Mouse (Mus musculus): ENCODE data around the gene Prkaca. TPM values are rescaled to one million over a fixed set of nuclear protein-coding genes. Genes with fewer than 3 reads are reported as not detected.
"Not testable (repeated sequence)": the region's sequence is repeated elsewhere in the genome, so short reads cannot be mapped to it uniquely, and the experiment has no call there.

Gene Prkaca
- total RNA-seq, 2 experiments from 2014 or later, result 279 to 302 TPM

DNA sequence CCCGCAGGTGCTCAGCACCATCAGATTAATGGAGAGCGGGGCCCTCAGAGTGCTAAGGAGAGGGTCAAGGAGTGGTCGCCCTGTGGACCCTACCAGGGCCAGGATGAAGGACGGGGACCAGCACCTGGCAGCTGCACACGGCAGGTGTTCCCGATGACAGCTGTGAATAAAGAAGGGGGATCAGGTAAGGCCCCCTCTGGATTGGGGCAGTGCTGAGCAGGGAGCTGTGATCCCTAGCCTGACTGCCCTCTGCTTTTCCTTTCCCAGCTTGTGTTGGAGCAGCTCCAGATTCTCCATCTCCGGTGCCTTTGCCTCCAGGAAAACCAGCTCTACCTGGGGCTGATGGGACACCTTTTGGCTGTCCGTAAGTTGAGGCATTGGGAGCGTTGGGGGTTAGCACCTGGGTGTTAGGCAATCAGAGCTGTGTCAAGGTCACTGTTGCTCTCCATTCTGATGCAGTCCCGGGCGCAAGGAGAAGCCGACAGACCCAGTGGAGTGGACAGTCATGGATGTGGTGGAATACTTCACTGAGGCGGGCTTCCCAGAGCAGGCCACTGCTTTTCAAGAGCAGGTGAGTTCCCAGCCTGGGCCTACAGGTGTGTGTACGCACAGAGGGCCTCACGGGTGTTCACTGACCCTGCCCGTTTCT lies 26.4 kb downstream of the Prkaca start:
- DNase-seq (ENCODE audit: low spot score in 2 of 2), result no peak

DNA sequence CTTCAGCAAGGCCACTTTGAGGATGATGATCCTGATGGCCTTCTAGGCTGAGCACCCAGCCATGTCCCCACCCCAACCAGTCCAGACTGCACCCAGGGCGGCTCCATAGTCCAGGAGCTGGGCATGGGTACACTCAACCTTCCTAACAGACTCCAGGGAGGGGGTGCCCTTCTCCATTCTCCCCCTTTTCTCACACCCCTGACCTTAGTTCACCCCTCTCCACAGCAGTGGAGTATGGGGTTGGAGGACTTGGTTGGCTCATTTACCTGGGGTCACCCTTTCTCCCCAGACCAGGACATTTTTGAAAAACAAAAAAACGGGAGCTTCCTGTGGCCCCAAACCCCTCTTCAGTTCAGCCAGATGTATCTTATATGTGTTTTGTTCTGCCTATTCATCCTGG lies 27.0 kb downstream of the Prkaca start:
- no peak for DNase-seq (ENCODE audit: low spot score in 2 of 2)

DNA sequence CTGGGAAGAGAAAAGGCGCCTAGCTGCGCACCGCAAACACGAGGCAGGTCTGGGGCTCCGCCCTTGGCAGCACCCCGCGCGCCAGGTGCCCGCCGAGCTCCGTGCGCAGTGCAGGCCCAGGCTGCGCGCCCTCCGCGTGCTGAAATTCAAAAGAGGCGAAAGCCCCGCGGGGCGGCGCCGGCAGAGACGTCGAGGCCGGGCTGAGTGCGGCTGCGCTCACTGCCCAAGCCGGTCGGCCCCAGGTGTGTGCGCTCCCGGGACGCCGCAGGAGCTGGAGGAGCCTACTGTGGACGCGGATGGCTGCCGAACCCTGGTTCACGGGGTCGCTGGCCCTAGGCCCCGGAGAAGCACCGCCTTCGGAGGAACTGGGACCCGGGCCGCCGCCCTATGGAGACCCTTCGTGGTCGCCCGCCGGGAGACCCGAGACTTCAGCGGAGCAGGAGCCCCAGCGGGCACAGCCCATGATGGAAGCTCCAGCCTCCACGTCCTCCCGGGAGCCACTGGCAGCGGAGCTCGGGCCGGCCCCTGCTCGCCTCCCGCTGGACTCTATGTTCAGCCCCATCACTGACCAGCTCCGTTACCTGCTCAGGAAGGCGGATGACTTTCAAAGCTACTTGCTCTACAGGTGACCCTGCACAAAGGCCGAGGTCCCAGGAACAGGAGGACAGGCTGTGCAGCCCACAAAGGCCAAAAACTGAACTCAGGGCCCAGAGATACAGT lies 28.6 kb downstream of the Prkaca start, which contains the start of gene 1700067K01Rik:
1700067K01Rik (plus strand) TSS at position 222 of the 720 bp plus-strand sequence.
- no peak for DNase-seq (ENCODE audit: low spot score in 2 of 2)

DNA sequence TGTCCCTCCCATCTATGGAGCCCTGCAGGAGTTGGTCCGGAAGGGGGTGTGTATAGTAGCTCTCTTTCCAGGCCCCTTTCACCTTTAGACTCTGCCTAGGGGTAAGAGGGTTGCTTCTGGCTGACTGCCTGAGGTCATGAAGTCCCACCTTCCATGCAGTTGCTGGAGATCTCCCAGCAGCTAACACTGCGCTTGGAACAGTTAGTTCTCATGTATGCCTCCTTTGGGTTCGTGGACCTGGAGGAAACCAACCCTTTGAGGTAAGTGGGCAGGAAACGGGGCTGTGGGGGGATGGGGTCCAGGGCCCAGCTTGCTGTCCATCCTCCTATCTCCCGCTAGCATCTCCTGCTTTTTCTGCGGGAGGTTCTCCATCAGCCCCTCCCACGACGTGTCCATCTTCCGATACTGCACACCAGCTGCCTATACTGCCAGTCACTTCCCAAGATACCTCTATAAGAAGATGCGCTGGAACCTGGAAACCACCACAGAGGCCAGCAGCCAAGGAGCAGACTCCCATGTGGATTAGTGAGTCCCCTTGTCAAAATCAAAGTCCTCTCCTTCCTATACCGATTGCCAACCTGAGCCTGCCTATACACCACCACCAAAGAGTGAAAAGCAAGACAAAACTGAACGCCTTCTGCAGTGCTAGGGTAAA lies 30.3 kb downstream of the Prkaca start:
- no peak for DNase-seq (ENCODE audit: low spot score in 2 of 2)

DNA sequence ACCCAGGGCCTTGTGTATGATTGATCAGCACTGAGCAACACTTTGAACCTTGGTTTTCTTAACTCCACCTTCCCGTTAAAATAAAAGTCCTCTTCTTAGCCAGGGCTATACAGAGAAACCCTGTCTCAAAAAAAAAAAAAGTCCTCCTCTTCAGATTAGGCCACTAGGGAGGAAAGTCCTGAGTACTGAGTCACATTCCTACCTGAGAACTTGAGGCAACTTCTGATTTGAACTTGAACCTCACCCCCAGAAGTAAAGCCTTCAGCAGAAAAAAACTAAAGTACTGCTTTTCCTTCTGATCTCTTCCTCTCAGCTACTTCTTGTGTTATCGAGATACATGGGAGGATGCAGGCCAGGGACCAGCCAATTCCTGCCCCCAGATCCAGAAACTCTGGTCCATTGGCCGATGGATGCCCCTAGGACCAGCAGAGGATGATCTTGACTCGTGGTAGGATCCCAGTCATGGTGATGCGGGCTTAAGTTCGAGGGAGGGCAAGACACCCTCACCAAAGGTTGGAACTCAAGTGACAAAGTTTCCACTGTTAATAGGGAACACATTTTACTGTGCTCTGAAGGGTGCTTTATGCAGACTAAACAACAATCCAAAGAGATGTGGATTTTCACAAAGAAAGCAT lies 30.9 kb downstream of the Prkaca start:
- DNase-seq (ENCODE audit: low spot score in 2 of 2), result no peak

DNA sequence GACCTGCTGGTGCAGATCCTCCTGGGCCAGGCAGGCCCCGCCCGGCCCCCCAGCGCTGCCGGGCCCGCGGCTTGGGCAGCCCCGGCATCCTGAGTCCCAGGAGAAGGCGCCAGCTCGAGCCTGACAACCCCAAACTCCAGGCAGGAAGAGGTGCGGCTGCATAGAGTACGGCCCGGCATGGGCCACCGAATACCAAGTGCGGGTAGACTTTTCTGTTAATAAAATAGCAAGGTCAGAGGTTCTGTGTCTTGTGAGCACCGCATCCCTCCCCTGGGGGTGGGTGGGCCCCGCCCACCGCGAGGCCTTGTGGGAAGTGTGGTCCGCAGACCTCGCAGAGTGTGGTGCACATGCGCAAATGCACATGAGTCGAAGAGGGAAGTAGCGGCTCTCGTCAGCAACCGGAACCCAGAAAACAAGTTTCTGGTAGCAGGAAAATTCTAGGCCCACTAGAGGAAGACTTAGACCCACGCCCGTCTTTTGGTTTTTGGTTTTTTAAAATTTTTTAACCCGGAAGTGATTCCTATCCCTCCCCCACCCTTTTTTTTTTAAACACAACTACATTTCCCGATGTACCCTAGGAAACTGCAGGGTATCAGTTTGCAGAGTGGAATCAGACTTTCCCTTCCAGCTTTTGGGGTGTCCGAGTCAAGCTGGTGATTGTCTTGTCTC lies 31.9 kb downstream of the Prkaca start:
- DNase-seq (ENCODE audit: low spot score in 2 of 2), result peak; percentile 89 to 94

DNA sequence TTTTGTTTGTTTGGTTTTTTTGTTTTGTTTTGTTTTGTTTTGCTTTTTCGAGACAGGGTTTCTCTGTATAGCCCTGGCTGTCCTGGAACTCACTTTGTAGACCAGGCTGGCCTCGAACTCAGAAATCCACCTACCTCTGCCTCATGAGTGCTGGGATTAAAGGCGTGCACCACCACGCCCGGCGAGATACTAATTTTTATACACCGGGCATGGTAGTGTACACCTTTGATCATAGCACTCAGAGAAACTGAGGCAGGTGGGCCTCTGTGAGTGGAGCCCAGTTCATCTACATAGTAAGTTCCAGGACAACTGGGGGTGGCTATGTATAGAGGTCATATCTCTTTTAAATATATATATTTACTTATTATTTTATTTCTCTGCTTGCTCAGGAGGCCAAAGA lies 32.7 kb downstream of the Prkaca start:
- not testable (repeated sequence) for DNase-seq (ENCODE audit: low spot score in 2 of 2)

DNA sequence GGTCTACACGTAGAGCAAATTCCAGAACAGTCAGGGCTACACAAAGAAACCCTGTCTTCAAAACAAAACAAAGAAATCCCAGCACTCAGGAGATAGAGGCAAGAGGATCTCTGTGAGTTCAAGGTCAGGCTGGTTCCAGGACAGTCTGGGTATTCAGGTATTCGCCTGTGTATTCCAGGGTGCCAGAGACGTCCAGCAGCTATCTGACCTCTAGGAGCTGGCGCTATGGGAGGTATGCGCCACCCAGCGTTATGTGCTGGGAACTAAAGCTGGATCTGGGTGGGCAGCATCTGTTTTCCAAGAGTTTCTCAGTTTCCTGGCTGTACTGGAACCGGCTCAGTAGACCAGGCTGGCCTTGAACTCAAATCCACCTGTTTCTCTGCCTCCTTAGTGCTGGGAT lies 35.6 kb downstream of the Prkaca start:
- no peak for DNase-seq (ENCODE audit: low spot score in 2 of 2)

DNA sequence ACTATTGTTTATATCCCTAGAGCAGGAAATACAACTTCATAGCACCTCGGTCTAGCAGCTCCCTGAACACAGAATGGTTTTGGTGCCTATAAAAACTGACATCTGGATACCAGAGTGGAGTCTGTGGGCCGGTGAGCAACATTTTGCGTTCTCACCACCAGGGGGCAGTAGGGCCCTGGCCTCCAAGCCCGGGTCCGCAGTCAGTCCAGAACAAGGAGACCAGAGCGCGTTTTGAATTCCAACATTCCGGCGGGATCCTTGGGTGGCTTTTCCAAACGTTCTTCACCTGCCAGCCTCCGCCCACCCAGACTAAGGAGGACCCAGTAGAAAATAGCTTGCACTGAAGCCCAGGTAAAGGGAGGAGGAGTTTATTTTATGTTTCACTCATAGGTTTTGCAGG lies 37.1 kb downstream of the Prkaca start:
- peak; percentile 87 to 89 for DNase-seq (ENCODE audit: low spot score in 2 of 2)

DNA sequence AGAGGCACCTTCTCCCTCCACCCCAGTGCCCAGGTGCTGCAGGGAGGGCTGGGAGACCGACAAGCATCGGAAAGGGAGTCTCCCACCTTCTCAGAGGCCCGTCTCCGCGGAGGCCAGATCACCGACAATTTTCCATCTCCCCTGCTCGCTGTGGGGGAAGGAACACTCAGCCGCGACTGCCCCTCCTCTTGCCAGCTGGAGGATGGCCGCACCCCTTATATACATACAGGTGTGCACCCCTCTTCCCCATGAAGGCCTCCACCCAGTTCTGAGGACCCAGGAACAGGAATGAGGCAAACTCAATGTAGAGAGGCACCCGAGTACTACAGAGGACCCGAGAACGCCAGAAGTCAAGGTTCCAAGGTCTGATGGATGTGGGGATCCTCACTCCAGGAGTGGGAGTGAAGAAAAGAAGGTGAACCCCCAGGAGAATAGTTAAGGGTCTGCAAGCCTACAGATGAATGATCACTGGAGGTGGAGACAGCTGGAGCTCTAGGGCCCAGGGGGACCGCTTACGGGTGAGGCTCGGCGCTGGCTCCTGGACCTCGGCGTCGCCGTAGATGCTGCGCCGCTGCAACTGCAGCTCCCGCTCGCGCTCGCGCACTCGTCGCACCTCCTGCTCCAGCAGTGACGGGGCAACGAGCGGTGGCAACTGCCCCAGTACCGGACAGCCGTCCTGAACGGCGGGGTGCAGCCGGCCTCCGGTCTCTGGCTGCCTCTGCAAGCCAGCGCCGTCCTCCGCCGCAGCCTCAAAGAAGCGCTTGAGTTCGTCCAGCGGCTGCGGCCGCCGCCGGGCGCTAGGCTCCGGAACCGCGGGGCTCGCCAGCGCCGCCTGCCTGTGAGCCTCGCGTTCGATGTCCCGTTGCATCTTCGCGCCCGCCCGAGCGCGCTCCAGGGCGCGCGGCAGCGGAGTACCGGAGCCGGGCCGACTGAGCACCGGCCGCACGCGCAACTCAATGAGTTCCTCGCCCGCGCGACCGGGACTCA lies 38.1 kb downstream of the Prkaca start:
- DNase-seq (ENCODE audit: low spot score in 2 of 2), result peak; percentile 79 to 84

DNA sequence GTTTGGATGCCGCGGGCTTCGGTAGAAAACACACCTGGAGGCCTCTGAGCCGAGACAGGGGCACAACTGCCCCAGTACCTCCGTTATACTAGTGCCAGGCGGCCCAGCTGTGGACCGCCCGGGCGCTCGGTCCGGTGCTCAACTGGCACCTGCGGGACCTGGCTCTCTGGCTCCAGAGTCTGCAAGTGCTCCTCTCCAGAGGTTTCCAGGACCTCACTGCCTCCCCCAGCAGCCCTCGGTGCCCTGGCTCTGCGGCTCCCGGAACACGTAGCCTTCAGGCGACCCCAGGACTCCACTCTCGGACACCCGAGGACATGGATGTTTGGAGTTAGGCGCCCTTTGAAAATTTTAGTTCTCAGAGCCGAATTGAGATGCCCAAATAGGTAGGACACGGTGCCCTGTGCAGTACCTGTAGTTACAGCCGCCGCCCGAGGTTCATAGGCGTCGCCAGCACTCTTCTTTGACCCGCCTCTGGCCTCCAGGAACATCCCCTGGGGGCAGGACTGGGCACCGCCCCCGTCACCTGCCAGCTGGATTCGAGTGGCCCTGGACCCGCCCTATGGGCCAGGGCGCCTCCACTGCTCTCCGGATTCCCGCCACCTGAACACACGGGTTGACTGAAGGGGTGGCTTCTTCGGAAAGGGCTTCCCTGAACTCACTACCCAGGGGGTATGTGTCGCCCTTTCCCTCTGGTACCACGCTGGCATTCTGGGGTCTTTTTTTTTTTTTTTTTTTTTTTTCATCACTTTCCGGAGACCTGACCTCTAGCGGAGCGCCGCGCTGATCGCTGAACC lies 39.1 kb downstream of the Prkaca start, which contains the start of gene 2210011C24Rik:
2210011C24Rik (minus strand) TSS at position 467 of the 794 bp plus-strand sequence.
- DNase-seq (ENCODE audit: low spot score in 2 of 2), result no peak

DNA sequence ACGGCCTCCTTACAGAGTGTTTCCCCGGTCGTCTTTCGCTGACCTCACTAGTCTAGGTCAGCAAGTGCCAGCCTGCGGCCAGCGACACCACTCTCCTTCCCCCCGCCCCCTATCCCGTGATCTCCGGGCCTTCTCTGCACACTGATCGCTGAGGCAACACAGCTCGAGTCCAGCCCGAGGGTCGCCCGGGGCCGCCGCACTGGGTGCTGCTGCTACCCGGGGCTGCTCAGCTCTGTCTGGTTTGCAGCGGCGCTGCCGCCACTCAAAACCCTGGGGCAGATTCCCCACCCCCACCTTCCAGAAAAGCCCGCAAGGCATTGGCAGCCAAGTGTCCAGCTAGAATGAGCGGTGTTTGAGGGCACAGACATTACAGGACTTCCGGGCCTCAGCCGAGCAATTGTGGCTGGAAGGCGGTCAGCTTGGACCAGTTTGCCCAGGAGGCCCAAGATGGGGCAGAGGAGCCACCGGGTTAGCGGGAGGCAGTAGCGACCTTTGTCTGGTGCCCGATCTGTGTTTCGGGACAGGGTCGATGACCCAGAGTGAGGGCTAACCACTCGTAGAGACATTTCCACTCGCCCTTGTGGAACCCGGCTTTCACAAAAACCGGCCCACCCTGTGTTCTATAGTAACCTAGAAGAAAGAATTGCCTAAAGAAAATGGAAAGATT lies 39.8 kb downstream of the Prkaca start:
- DNase-seq (ENCODE audit: low spot score in 2 of 2), result no peak

DNA sequence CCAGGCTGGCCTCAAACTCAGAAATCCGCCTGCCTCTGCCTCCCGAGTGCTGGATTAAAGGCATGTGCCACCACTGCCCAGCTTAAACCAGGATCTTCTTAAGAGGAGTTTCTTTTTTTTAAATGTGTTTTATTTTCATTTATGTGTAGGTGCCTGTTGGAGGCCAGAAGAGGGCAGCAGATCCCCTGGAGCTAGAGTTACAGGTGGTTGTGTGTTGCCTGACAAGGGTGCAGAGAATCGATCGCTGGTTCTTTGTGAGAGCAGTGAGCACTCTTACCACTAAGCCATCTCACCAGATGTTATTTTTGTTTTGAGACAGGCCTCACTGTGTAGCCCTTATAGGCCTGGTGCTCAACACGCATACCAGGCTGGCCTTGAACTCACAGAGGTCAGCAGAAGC lies 43.0 kb downstream of the Prkaca start:
- no peak for DNase-seq (ENCODE audit: low spot score in 2 of 2)

DNA sequence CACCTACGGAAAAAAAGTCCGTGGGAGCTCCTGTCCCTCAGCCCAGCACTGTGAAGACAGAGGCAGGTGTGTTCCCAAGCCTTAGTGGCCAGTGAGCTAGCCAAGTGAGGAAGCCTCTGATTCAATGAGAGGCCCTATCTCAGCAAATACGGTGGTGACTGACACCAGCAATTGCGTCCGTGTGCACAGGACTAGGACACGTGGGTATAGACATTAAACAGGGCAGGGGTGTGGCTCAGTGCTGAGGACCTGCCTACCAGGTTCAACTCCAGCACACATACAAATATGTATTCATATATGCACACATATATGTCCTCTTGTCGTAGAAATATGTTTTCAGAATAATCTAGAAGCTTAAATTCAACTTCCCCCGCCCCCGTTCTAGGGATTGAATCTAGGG lies 46.9 kb downstream of the Prkaca start:
- DNase-seq (ENCODE audit: low spot score in 2 of 2), result no peak

DNA sequence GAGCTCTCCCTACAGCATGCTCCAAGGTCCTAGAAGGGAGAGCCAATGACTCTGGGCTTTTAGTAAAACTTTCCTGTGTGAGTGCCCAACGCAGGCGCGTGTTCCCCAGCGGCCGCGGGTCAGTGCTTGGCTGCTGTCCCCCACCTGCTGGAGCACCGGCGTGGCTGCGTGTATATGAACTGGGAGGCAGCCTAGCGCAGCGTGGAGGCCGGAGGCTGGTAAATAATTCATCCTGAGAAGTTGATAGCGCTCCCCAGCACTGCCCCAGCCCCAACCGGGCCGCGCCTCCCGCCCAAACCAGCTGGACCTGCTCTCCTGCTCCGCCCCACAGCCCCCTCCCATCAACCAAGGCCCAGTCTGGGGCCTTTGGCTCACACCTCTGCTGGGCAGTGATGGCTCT lies 48.3 kb downstream of the Prkaca start, which contains the start of gene Palm3:
Palm3 (plus strand) TSS at position 376 of the 400 bp plus-strand sequence.
- DNase-seq (ENCODE audit: low spot score in 2 of 2), result no peak

DNA sequence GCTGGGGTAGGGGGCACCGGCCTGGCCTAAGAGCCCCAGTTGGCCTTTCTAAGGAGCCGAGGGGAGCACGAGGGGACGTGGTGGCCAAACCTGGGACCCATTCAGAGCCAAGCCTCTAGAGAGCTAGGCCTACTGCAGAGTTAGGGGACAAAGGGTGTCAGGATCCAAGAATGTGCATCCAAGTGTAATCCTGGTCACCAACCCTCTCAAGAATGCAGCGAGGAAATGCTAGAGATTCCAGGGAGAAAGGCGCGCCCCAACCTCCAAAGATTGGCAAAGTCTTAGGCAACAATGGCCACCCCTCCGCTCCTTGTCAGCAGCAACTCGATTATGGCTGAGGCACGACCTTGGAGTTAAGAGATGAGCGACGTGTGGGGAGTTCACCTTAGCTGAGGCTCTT lies 48.8 kb downstream of the Prkaca start:
- DNase-seq (ENCODE audit: low spot score in 2 of 2), result no peak

DNA sequence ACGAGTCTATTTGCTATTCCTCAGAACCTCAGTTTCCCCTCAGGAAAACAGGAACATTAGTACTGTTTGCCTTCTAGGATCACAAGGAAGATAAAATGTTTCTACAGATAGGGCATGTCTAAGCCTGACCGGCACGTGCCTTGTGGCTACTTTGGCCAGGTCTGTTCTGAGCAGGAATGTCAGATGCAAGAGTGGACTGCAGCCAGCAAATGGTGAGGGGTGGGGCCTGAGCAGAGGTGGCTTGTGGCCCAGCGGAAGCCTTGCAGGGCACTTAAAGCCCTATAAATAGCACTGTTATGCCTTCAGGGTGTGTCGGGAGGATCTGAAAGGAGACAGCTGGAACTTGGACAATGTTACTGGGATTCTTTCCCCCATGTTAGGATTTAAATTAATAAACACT lies 50.3 kb downstream of the Prkaca start:
- no peak for DNase-seq (ENCODE audit: low spot score in 2 of 2)

DNA sequence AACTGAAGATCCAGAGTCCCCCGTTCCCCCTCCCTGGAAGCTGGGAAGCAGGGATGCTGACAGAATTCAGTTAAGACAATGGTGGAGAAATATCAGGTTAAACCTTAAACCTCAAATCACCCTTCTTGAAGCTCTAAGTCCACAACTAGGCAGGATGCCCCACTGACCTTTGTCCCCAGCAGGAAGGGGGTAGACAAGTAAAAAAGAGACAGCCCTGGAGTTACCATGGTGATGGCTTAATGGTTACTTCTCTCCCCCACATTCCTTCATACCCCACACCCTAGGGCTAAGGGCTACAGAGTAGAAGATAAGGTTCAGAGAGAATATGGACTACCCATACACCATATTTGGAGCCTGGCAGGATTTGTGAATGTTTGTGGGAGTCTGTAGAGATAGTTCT lies 50.8 kb downstream of the Prkaca start:
- no peak for DNase-seq (ENCODE audit: low spot score in 2 of 2)

Data from adrenal gland, adult 18-20 months (tissue).